Mouse (Mus musculus): ENCODE measurements around the gene Tmem120a. TPM values are rescaled to one million over a fixed set of nuclear protein-coding genes. Genes with fewer than 3 reads are reported as not detected.

Tmem120a gene
- total RNA-seq, 2 experiments from 2014 or later, result 7.6 to 8.3 TPM

- no peak overlapping the region for H3K27ac ChIP-seq
- intact Hi-C loops (cut with DNase I), result no loop called here
- no peak for DNase-seq
- H3K4me3 ChIP-seq, result no peak overlapping the region
- peak; percentile 61 for TF ChIP-seq CTCF (IDR thresholded peaks at IDR 0.05)
Observed at GRCm38 (mm10) chr5:135715624-135716023, 28.6 kb downstream of the Tmem120a start.

- DNase-seq, result peak; percentile 74
- no peak for TF ChIP-seq CTCF (IDR thresholded peaks at IDR 0.05)
- intact Hi-C loops (cut with DNase I), result no loop called here
- H3K27ac ChIP-seq, result peak overlapping the region; percentile 71
- no peak overlapping the region for H3K4me3 ChIP-seq
Observed at GRCm38 (mm10) chr5:135713441-135714218, 30.6 kb downstream of the Tmem120a start.

DNA sequence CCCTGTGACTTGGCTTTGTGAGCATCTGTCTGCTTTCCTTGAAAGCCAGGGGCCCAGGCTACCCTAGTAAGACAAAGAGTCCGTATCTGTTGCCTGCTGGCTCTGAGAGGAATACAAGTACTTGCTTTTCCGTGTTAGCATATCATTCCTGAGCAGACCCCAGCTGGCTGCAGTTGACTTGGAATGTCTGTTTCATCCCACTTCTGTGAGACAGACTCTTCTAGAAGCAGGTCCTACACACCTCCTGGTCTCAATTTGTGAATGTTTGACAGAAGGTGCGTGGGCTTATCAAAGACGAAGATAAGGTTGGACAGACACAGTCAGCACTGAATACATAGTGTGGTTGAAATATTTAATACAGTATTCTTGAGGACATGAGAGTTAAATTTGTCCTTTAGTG, 31.4 kb downstream of the Tmem120a start:
- H3K27ac ChIP-seq, result peak overlapping the region; percentile 71; the same call in 1 of the 2 replicates
- DNase-seq, result no peak
- intact Hi-C loops (cut with DNase I), result no loop called here
- TF ChIP-seq CTCF (IDR thresholded peaks at IDR 0.05), result no peak
- H3K4me3 ChIP-seq, result no peak overlapping the region

GRCm38 (mm10) chr5:135711582-135712355, 32.5 kb downstream of the Tmem120a start:
- Histone ChIP-seq H3K27ac (peak overlapping the region; percentile 81), H3K4me3 (no peak overlapping the region)
- TF ChIP-seq CTCF (IDR thresholded peaks at IDR 0.05), result no peak
- no peak for DNase-seq
- intact Hi-C loops (cut with DNase I), result no loop called here

GRCm38 (mm10) chr5:135710599-135711214, 33.5 kb downstream of the Tmem120a start:
- no peak for TF ChIP-seq CTCF (IDR thresholded peaks at IDR 0.05)
- intact Hi-C loops (cut with DNase I), result no loop called here
- Histone ChIP-seq H3K27ac (peak overlapping the region; percentile 81), H3K4me3 (no peak overlapping the region)
- peak; percentile 69 for DNase-seq

DNA sequence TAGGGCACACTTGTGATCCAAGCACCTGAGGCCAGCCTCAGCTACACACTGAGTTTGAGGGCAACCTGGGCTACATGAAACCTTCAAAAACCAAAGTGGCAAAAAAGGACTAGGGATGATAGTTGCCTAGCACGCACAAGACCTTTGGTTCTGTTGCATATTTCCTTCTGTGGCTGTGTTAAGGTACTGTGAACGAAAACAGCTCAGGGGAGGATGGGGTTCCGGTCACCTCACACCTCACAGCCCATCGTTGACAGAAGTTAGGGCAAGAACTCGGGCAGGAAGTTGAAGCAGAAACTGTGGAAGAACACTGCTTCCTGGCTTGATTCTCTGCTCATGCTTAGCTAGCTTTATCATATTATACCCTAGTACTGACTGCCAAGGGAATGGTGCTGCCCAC, 34.5 kb downstream of the Tmem120a start:
- intact Hi-C loops (cut with DNase I), result no loop called here
- Histone ChIP-seq H3K27ac (0 out of 2 replicates have a peak overlapping the region, but pooled peaks have one; percentile 10), H3K4me3 (no peak overlapping the region)
- TF ChIP-seq CTCF (IDR thresholded peaks at IDR 0.05), result no peak
- no peak for DNase-seq

DNA sequence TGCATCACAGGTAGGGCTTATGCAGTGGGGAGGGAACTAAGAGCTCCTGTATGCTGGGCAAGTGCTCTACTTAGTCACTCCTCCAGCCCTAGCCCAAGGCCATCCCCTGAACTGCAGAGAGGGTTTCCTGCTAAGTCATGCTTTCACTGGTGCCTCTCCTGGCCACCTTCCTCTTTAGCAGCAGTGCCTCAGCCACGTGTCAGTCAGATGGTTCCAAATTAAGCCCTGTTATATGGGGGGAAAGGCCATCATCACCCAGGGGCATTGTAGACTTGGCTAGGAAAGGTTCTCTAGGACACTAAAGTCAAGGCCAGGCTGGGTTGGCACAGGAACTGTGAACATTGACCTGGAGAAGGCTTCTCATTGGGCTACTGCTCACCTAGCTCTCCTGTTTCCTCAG, 36.4 kb downstream of the Tmem120a start:
- Histone ChIP-seq H3K27ac (peak overlapping the region; percentile 83), H3K4me3 (no peak overlapping the region)
- intact Hi-C loops (cut with DNase I), result no loop called here
- no peak for TF ChIP-seq CTCF (IDR thresholded peaks at IDR 0.05)
- peak; percentile 65 for DNase-seq

DNA sequence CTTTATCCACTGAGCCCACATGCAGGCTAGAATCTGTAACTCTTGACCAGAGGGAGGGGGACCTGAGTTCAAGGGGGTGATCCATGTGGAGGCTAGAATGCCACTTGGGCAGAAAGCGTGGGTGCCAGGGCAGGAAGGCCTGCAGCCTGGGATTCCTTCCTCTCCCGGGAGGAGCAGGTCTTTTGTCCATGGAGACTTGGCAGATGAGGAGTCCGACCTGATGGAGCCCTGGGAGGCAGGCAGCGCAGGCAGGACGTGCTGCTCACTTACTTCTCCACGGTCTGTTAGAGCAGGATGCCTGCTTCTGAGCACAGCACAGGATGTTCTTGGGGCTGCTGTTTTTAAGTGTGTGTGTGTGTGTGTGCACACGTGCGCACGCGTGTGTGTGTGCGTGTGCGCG, 37.2 kb downstream of the Tmem120a start:
- no peak for TF ChIP-seq CTCF (IDR thresholded peaks at IDR 0.05)
- DNase-seq, result no peak
- Histone ChIP-seq H3K4me3 (no peak overlapping the region), H3K27ac (peak overlapping the region; percentile 83)
- intact Hi-C loops (cut with DNase I), result no loop called here

GRCm38 (mm10) chr5:135705383-135705782, 38.9 kb downstream of the Tmem120a start:
- Histone ChIP-seq H3K4me3 (no peak overlapping the region), H3K27ac (no peak overlapping the region)
- DNase-seq, result no peak
- intact Hi-C loops (cut with DNase I), result no loop called here
- TF ChIP-seq CTCF (IDR thresholded peaks at IDR 0.05), result no peak

DNA sequence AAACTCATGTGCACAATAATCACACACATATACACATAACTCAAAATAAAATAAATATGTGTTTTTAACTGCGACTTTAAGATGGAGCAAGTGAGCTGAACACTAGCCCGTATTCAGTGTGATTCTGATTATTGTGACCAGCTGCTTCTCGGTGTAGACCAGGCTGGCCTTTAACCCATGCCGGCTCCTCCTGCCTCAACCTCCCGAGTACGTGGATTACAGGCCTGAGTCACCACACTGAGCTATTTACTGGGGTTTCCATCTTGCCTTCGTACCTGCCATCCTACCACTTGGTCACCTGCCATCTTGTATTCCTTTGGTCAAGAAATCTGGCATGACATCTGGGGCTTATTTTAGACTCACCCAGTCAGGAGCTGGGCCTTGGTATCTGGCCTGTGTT, 40.8 kb downstream of the Tmem120a start:
- intact Hi-C loops (cut with DNase I), result no loop called here

DNA sequence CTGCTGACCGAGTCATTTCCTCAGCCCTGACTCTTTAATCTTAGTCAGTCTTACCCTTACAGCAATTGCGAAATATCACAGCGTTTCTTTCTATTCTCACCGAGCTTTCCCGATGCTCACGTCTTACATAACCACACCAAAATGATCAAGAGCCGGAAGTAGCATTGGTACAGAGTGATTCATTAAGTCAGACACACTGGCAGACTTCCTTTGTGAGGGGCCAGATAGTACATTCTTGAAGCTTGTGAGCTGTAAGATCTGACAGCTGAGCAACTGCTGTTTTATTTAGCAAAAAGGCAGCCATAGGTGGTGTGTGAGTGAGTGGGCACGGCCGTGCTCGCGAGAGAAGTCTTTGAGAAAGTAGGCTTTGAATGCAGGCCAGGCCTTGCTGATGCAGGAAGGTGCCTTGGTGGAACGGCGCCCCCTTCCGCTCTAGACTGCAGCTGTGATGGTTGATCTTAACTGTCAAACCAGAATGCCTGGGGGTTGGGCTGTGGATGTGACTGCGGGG, 41.5 kb downstream of the Tmem120a start:
- no peak for TF ChIP-seq CTCF (IDR thresholded peaks at IDR 0.05)
- Histone ChIP-seq H3K27ac (peak overlapping the region; percentile 74), H3K4me3 (no peak overlapping the region)
- no peak for DNase-seq
- intact Hi-C loops (cut with DNase I), result no loop called here

More for the DNA sequence above, 40.8 kb downstream of the Tmem120a start:
- Histone ChIP-seq H3K4me3 (no peak overlapping the region), H3K27ac (peak overlapping the region; percentile 74; the same call in 1 of the 2 replicates)
- TF ChIP-seq CTCF (IDR thresholded peaks at IDR 0.05), result no peak
- no peak for DNase-seq

DNA sequence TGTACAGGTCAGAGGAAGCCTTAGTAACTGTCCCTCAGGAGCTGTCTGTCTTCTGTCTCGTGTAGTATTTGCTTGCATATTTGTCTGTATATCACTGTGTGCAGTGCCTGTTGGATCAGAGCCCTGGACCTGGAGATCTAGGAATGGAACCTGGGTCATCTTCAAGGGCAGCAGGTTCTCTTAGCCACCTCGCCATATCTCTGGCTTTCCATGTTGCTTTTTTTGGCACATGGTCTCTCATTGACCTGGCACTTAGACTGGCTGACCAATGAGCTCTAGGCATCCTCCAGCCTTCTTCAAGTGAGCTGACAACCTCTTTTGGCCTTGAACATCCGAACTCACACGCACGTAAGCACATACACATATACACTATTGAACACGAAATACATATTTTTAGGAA, 42.1 kb downstream of the Tmem120a start:
- Histone ChIP-seq H3K27ac (peak overlapping the region; percentile 74; the same call in 1 of the 2 replicates), H3K4me3 (no peak overlapping the region)
- intact Hi-C loops (cut with DNase I), result no loop called here
- no peak for DNase-seq
- no peak for TF ChIP-seq CTCF (IDR thresholded peaks at IDR 0.05)

DNA sequence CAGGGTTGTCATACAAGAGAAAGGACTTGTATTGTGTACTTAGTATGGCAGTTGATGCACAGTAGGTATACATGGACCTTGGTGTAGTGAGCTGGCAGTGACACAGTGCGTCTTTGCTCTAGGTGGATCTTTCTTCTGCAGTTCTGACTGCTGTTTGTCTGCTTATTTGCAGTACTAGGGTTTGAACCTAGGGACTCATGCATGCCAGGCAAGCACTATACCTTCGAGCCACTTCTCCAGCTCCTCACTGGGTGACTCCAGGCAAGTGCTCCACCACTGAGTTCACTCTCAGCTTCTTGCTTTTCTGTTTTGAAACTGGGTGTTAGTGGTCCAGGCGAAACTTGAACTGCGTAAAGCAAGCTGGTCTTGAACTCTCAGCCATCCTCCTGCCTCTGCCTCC, 42.6 kb downstream of the Tmem120a start:
- no peak for DNase-seq
- intact Hi-C loops (cut with DNase I), result no loop called here
- peak overlapping the region; percentile 64 for H3K27ac ChIP-seq
- no peak for TF ChIP-seq CTCF (IDR thresholded peaks at IDR 0.05)
- no peak overlapping the region for H3K4me3 ChIP-seq
